Mouse (Mus musculus) heart, postnatal 0 days (tissue): ENCODE measurements at regions not wholly inside any gene's neighbourhood (a gene's known extent, or its start where the extent isn't known, plus 50 kb on each side); places are given as distances from the start of the nearest gene placed in this dataset.

Source experiments
- CTCF ChIP-seq: IDR thresholded peaks from 2 replicates; pipeline ENCODE4 v1.5.1; 2016; ENCODE audit warnings: antibody characterized with exemption, control low read depth, low read depth
- EP300 ChIP-seq: IDR thresholded peaks from 2 replicates; pipeline ENCODE4 v1.6.1; 2016; ENCODE audit warnings: antibody characterized with exemption, low read depth

DNA sequence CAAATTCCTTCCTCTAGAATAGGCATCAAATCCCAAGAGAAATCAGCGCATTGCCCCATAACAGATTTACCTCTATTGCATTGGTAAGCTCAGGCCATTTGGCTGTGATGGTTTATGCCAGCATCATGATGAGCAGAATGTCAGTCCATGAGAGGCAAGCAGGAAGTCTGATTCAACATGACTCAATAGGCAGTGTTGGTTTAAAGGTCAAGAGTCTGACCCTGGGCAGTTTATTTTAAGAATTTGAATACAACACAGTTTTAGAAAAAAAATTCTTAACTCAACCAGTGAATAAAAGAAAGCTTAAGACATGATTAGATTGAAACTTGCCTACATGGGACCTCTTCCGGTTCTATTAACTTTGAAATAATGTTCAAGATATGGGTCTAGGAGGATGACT, 337.7 kb downstream of the Ppargc1a start:
- TF ChIP-seq CTCF = no peak
- no peak for TF ChIP-seq EP300
